Mouse (Mus musculus) stomach, adult 2 months (tissue): Measurements from ENCODE around the gene Nod1. TPM values are rescaled to one million over a fixed set of nuclear protein-coding genes. Genes with fewer than 3 reads are reported as not detected.

Experiments
- polyA plus RNA-seq: library from polyadenylated mRNA; depleted of rRNA; stranded (reverse); fragments of >200 nt; gene quantifications from 2 replicates; pipeline ENCODE4 v1.2.3, GENCODE M21; 2012; rRNA removed

Gene Nod1
- 11.1 and 13.7 TPM in 2 replicates for polyA plus RNA-seq

DNA sequence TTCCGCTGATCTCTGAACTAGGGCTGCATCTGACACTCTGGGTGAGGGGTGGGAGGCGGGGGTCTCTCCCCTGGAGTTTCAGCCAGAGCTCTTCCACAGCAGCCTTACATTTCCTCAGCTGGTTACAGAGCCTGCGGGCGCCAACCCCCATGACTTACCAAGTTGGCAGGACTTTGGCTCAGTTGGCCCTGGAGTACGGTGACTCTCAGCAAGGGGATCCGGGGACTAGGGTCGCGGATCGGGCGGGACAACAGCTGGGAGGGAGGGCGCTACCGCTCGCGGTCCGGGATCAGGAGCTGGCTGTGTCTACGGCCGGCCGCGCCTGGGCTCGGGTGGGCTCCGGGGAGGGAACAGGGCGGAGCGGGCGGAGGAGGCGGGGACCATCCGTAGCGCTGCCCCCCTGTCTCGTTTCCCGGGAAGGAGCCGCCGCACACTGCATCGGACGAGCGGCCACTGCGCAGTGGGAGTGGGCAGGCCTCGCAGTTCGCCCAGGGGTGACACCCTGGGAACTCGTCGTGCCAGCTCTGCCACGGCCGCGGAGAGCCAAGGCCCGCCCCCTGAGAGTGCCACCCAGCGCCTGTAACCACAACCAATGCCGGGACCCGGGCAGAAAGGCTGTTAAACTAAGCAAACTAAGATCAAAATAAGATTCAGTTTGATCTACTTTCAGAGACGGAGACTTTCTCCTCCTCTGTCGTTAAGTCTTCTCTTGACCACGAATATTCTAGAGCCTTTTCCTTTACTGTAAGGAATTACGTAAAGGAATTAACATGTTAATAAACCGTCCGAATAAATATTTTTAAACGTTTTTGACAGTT is at the start of gene Nod1:
Nod1 (minus strand) TSS at position 502 of the 818 bp plus-strand sequence.

DNA sequence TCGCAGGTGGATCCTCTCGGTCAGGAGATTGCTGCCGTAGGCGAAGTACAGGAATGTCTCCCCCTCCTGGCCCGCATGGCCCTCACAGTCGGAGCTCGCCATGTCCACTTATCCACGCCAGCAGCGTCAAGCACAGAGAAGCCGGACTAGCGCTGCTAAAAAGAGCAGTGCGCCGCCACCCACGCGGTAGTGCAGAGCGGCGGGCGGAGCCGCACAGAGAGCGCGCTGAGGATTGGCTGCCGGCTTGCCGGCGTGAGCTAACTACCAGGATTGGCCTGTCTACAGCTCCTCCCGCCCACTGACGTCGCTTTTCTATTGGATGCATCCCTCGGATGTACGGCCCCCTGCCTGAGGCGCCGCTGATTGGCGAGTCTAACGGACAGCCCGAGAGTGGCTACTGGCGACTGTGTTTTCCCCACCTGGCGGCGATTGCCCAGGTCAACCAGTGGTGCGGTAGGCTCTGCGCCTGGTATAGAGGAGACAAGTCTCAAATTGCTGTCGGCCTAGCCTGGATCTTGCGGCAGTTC is 20.4 kb upstream of the Nod1 start, which contains the start of gene Ggct:
Ggct (minus strand) TSS at position 217 of the 527 bp plus-strand sequence.

Other genes starting within 250 kb of the Nod1 start
- gene Znrf2, start 155.7 kb downstream of the Nod1 start, polyA plus RNA-seq, result 11.4 and 11.6 TPM in 2 replicates
- gene Ggct, start 20.3 kb upstream of the Nod1 start, polyA plus RNA-seq, result 0.60 and 2.3 TPM in 2 replicates
- gene Gars, start 65.4 kb upstream of the Nod1 start, polyA plus RNA-seq, result 16.8 and 29.5 TPM in 2 replicates
- gene Crhr2, start 160.4 kb upstream of the Nod1 start, polyA plus RNA-seq, result 1.3 and 2.3 TPM in 2 replicates
- gene Inmt, start 202.4 kb upstream of the Nod1 start, polyA plus RNA-seq, result 0.61 and 0.92 TPM in 2 replicates
- 1.4 and 2.6 TPM in 2 replicates for gene Mindy4, start 230.8 kb upstream of the Nod1 start, polyA plus RNA-seq